Mouse (Mus musculus) c-Kit-negative CD71-positive TER-119-positive erythroid progenitor cells, embryonic 14.5 days (primary cell): ENCODE measurements around the gene Flywch2.

Experiments
- DNase-seq: peaks from one replicate; pipeline ENCODE4 v3.0.0-alpha.2; 2013; ENCODE audit warnings: low read depth, low spot score

Gene Flywch2

DNA sequence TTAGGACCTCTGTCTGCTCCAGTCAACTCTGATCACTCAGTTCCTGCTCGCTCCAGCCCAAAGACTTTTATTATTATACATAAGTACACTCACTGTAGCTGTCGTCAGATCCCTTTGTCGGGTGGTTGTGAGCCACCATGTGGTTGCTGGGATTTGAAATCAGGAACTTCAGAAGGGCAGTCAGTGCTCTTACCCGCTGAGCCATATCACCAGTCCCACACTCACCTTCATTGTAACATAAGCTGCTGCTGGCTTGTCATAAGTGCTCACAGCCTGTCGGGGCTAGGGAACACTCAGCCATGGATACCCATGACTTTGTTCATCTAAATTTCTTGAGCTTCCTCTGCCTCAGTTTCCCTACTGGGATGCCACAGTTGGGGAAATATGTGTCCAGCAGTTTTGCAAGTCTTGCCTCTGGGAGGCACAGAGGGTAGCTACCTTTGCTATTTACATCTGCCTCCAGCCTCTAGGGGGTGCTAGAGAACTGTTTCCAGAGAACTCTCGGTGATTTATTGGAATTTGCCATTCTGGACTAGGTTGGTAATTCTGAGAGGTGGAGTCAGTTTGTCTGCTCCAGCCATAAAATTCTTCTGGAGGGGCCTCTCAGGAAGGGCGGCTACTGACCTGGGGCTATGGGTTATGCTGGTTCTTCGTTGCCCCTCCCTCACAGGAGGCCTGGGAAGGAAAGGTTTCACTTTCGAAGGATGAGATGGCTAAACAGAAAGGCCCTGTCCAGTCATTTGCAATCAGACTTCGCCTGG, 37.1 kb downstream of the Flywch2 start:
- peak; percentile 73 for DNase-seq

DNA sequence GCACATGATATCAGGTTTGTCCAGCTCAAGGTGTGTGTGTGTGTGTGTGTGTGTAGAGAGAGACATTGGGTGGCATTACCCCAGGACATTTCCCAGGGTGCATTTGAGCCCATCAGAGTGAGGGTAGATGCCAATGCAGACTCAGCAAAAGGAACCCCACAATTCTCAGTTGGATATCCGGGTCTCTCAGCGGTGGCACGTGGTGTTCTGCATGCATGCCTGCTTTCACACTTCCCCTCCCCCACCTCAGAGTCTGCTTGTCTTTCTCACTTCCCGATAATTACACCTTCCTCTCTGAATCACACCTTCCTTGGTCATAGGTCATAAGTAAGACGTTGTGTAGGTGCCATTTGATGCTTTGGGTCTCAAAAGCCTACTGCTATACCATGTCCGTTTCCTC, 37.9 kb downstream of the Flywch2 start:
- no peak for DNase-seq

DNA sequence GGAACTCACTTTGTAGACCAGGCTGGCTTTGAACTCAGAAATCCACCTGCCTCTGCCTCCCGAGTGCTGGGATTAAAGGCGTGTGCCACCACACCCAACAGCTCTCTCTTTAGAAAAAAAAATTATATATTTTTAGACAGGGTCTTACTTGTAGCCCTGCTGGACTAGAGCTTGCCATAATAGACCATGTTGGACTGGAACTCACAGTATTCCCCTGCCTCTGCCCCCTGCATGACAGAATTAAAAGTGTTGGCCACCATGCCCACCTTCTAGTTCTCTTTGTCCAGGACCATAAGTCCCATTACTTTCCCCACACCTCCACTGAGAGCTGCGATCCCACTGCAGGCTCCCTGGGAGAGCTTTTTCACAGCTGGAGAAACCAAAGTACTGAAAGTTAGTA, 38.4 kb downstream of the Flywch2 start:
- no peak for DNase-seq

DNA sequence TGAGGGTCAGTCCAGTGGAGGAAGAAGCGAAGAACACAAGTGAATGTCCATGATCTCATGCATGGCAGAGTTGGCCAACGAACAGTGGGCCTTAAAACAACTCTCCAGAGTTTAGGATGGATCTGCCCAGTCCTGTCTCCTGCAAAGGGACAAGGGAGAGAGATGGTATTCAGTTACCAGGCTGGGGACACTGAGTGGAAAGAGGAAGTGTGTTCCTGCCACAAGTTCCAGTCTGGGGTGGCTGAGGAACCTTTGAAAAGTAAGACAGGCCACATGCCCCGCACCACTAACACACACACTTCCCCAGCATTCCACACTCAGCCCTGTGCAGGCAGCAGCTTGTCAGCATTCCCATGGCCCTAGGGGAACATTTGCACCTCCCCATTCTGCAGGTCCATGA, 39.1 kb downstream of the Flywch2 start:
- DNase-seq = no peak

DNA sequence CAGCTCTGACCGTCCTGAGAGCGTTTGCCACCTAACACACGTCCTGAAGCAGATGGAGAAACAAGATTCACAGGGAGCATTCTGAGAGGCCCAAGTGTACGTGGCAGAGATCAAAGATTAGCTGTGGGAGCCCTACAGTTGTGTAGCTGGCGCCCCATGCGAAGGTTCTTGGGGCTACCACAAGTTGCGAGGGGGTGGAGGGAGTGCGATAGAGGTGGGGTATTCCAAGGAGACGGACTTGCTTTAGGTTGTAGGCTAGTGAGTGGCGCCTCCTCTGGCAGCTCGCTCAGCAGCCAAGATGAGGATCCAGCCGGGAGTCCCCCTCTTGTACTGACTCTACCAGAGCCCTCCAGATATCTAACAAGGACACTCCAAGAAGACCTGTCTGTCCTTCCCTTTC, 39.6 kb downstream of the Flywch2 start:
- no peak for DNase-seq

DNA sequence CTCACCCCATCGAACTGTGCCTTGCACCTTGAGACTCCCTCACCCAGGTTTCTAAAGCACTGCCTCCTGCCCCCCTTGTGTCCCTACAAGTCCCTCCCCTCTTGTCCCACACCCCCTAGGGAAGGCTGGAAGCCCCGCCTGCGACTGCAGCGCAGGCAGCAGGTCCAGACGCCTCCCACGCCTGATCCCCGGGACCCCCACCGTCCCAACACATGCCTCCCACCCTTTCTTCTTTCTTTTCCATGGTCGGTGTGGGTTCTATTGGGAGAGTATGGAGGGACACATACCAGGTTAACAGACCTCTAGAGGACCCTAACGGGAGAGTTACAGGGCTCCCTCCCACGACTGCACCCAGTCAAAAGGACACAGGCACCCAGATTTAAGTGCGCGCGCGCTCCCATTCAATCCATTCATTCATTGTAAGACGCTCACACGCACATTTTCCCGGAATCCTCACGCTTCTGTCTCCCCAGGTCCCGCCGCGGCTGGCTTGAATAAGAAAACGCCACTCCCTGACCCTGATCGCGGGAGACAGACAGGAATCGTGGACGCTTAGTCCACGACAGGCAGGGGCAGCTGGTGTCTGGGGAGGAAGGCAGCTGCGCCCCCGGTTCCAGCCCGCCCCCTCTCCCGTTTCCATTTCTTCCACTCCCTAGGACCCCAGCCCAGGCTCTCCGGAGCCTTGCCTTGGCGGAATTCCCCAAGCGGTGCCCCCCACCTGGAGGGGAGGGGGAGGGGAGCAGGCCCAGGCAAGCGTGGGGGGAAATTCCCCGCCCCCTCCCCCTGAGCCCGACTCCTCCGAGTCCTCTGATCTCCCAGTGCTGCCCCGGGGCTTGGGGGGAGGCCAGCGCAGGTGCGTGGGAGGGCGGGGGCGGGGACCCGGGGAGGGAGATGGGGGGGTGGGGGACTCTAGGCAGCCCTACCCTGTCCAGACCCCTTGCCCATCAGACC, 40.3 kb downstream of the Flywch2 start, which contains the start of gene Kremen2:
Gene Kremen2 (minus strand): TSS at position 533 of the 951 bp plus-strand sequence.
- DNase-seq = no peak

DNA sequence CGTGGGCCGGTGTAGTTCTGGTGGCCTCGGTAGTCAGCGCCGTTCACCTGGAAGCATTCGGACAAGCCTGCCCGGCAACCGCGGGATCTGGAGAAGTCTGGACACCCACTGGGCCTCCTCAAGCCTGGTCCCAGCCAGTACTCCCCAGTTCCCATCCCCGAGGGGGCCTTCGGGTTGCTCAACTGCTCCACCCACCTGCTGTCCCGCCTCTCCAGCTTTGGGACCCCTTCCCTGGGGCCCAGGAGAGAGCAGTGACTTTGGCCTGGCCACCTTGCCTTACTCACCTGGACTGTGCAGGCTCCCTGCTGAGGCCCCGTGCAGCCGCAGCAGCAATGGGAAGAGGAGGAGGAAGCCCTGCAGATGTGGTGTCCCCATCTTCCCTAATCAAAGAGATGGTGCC, 41.2 kb downstream of the Flywch2 start:
- no peak for DNase-seq

DNA sequence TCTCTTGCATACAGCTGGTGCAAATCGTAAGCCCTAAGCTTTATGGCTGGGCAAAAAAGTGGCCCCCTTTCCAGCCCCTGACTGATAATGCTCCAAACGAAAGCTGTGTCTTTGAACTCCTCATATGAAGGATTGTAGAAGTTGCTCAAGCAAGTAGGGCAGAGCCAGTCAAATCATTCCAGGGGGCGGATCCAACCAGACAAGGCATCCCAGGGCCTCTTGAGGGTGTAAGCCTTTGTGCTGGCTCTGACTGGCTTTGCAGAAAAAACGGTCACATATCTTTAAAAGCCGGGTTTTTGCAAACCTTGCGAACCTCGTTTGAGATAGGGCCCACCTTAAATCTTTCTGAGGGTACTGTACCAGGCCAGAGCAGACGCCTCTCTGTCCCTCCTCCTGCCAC, 41.8 kb downstream of the Flywch2 start:
- DNase-seq = no peak

DNA sequence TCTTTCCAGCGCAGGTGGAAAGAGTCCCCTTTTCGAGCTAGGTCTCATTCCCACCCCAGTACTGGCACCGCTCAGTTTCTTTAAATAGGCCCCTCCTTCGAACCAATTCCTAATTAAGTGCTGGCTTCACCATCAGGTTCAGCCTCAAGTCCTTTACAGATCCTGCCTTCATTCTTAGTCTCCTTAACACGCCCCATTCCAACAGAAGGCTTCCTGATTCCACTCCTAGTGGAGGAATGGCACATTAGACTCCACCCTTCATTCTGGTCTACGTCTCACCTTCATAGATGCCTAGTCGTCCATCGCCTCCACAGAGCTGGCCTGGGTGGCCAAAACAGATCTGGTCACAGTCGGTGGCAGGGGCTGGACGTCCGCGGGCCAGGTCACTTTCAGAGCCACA, 42.9 kb downstream of the Flywch2 start:
- no peak for DNase-seq

DNA sequence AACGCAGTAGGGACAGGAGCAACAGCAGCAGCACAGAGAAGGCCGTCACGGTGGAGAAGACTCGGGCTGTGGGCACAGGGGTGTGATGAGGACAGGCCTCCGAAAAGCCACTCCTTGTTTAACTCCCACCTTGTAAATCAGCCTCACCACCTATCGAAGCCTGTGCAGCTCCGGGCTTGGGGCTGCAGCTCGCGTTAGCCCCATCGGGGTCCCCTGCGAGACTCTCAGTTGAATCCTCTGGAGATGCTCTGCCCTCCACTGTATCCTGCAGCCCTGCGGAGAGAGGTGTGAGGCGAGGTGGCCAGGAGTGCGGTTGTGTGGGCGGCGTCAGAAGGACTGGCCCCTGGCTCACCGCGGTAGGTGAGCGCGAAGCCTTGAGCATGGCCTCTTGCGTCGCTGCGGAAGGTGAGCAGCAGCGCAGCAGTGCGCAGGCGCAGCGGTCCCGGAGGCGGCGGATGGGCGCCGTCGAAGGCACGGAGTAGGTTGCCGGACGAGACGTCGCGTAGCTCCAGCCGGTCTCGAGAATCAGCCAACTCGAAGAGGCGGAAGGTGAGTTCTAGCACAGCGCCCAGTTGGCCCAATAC, 43.6 kb downstream of the Flywch2 start:
- no peak for DNase-seq

DNA sequence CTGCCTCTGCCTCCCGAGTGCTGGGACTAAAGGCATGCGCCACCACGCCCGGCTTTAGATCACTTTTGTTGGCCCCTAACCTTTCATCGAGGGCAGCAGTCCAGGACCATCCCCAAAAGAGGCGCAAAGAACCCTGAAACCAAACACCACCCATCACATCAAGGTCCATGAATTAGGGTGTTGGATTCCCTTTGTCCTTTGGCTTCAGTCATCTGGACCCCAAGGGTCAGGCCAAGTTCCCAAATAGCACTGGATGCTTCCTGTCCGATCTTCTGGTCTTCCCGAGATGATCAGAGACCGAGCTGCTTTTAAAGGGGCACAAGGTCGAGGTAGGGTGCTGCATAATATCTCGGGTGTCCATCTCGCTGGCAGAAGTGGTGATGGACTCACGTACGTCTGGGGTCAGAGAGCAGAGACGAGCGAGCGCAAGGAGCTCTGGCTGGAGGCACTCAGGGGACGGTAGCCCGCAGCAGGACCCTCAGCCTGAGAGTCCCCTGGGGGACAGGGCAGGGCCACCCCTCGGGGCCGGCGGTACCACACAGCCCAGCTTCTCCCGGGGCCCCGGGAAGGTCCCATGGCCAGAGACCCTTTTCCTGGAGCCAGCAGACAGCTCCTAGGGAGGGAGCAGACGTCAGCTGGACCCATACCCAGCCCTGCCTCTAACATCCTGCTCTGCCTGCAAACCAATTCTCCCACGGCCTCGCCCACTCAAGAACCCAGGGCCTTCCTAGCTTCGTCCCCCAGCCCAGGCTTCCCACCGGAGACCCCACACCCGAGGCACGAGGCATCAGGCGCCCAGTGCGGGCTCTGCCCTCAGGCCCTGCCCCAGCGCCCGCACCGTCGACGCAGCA, 44.3 kb downstream of the Flywch2 start:
- no peak for DNase-seq

DNA sequence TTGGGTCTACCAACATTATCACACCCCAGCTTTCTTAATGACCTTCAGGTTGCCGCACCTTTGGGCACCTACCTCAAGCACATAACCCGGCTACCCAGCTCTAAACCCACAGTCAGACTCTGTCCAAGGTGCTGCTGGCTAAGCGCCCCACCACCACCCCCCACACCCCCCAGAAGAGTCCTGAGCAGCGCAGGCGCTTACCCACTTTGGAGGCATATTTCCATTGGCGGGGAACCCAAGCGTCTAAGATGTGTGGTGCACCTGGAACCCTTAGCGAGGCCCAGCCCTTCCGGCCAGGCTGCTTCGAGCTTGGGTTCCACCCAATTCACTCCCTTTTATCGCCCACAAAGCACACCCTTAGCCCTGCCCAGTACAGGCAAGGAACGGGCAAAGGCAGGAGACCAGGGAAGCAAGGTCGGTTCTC, 45.3 kb downstream of the Flywch2 start, which contains the start of gene Paqr4:
Gene Paqr4 (minus strand): TSS at position 270 of the 424 bp plus-strand sequence.
- DNase-seq = peak; percentile 36

DNA sequence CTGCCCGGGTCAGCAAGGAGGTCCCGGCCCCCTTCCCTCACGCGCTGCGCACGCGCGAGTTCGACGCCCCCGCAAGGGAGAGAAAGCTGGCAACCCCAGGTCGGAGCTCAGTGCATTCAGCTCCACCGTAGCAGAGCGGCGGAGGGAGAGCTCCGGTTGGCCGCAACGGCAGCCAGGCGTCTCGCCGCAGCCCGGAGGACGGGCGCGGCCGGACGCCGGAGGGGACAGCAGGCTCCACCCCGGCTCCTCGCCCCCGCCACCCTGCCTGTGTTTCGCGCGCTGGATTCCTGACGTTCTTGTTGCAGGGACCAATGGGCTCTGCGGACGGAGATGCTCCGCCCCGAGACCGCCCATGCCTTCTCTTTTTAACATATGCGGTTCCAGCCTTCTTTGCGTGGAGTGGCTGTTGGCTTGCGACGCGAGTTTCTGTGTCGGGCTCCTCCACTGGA, 45.7 kb downstream of the Flywch2 start:
- peak; percentile 51 for DNase-seq

DNA sequence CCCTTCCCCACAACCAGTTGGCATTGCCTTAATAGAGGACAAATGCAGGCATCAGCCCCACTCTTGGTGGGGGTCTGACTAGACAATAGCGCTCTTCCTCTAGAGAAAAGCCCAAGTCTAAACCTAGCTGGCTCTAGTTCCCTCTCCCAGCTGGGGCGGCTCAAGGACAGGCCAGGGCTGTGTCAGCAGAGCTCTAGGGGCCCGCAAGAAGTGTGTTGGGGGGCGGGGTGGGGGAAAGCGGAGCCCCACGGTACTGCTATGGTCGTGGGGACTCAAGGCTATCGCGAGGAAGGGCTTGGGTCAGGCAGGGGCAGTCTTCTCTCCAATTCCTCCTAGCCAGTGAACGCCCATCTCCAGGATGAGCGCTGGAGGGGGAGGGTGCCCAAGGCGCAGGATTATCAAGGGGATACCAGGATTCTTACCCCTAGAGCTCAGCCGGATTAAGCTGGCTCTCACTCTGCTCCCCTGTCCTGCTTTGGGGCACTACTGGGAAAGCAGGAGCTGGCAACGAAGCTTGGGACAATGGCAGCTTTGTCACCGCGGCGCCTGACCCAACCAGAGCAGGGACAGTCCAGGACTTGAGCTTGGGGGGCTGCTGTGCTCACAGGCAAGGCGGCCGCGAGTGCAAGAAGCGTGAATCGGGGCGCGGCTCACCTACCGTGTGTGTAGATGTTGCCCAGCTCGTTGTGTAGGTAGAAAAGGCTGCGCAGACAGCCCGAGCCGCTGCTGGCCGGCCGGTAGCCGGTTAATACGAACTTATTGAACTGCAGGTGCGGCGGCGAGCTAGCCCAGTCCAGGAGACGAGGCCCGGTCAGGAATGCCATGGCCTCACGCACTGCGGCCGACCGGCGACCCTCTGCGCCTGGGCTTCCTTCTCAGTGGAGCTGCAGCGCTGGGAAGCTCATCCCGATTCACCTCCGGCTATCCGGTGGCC, 46.4 kb downstream of the Flywch2 start:
- no peak for DNase-seq

DNA sequence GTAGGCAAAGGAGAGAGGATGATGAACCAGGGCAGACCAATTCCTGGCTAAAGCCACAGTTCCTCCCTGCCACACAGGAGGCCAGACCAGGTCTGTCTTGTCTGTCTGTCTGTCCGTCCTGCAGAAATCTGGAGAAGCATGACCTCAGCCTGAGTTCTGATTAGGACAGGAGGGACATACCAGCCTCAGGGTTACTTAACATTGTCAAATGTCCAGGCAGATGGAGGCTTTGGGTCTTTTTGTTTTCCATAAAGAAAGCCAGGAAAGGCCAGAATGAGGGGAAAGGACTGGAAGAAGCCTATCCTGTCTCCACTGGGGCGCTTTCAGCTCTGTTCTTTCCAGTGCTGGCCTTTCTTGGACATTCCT, 47.1 kb downstream of the Flywch2 start:
- no peak for DNase-seq

DNA sequence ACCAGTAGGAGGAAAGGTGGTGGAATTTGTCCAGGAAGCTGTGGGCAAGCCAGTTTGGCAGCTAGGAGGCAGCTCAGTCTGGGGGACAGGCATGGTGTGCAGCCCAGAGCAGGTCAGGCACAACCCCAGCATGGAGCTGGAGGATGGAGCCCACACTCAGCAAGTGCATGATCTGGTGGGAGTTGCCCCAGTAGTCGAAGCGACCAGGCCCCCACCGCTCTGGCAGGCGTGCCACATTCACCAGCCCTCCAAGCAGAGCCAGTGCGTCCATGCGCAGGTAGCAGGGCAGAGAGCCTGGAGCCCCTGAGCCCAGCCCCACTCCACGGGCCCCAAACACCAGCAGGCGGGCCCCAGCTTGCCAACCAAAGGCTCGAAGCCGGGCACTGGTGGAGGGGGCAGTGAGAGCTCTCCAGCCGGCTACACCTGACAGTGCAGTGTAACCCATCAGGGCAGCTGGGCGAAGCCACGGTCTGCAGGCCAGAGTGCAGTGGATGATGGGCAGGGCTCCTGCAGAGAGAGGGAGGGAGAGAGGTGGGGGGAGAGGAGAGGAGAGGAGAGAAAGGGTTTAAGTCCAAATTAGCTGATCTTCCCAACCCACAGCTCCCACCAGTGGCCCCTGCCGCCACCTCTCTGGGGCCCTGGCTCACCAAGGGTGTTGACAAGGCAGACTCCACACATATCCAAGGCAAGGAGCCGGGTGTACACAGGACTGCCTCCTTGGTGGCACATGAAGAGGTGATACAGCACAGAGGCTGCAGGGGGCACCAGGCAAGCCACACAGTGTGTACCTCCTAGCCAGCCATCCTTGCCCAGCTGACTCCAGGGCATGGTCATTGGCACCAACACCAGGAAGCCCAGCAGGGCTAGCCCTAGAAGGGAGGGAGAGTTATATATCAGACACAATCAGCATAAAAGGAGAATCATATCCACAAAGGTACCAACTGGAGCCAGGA, 48.1 kb downstream of the Flywch2 start:
- DNase-seq = no peak

DNA sequence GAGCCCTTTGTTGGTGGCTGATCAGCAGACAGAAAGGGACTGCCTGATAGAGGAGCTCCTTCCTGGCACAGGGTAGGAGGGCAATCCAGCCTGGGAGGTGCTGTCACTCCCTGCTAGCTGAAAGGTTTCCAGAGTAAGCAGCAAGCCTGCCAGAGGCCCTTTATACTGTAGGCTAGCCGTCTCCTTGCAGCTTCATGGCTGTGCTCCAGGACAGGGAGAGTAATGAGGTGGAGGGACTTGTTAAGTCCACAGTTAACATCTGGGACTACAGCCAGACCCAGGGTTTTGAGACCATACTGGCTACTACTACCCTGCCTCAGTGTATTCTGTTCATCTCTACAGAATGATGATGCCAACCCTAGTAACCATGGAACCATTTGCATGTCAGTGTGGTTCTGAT, 51.5 kb downstream of the Flywch2 start:
- no peak for DNase-seq

DNA sequence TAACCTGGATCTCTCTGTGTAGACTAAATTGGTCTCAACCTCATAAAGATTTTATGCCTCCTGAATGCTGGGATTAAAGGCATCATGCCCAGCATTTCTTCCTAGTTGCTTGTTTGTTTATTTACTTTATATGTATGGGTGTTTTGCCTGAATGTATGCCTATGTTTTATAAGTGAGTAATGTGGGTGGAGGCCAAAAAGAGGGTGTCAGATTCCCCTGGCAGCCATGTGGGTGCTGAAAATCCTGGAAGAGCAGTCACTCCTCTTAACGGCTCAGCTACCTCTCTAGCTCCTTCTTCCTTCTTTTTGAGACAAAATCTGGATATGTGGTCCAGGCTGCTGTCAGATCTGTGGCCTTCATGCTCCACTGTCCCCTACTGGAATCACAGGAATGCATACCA, 55.4 kb downstream of the Flywch2 start:
- DNase-seq = no peak
